Mouse (Mus musculus) G1E (cell line): ENCODE measurements at regions not wholly inside any gene's neighbourhood (a gene's known extent, or its start where the extent isn't known, plus 50 kb on each side); places are given as distances from the start of the nearest gene placed in this dataset.

Experiments
- ATAC-seq: 2 replicates; pipeline ENCODE4 v1.8.0; 2016; ENCODE audit warnings: mild to moderate bottlenecking; ENCODE audit not compliant: insufficient number of reproducible peaks, poor library complexity, low FRiP score, severe bottlenecking; ENCODE audit errors: extremely low read depth
- DNase-seq: peaks from one replicate; pipeline ENCODE4 v3.0.0; 2012; ENCODE audit warnings: low spot score
- H3K27me3 ChIP-seq: 2 replicates; pipeline ENCODE4 v1.6.1; 2012; ENCODE audit warnings: mild to moderate bottlenecking, low read length, inconsistent platforms; ENCODE audit not compliant: insufficient read depth
- H3K36me3 ChIP-seq: replicated peaks from 2 replicates; pipeline ENCODE3; 2012; ENCODE audit warnings: mild to moderate bottlenecking, inconsistent platforms
- H3K4me1 ChIP-seq: 2 replicates; pipeline ENCODE4 v1.6.1; 2012; ENCODE audit warnings: low read depth, low read length, inconsistent platforms, mixed read lengths; ENCODE audit not compliant: insufficient read depth
- H3K4me3 ChIP-seq: 2 replicates; pipeline ENCODE4 v1.5.1; 2012; ENCODE audit warnings: low read depth, mild to moderate bottlenecking, inconsistent platforms, low read length, moderate library complexity, mixed read lengths
- H3K9me3 ChIP-seq: replicated peaks from 2 replicates; pipeline ENCODE4 v1.6.1; 2012; ENCODE audit warnings: inconsistent platforms
- CTCF ChIP-seq: IDR thresholded peaks from 2 replicates; pipeline ENCODE4 v1.5.1; 2012; ENCODE audit warnings: low read depth, low read length, inconsistent platforms, mixed read lengths
- GATA1 ChIP-seq: IDR thresholded peaks from 2 replicates; pipeline ENCODE4 v1.6.1; 2012; ENCODE audit warnings: borderline replicate concordance, low read length, inconsistent platforms, mixed read lengths
- GATA2 ChIP-seq: IDR thresholded peaks from 2 replicates; pipeline ENCODE4 v1.6.1; 2012; ENCODE audit warnings: low read depth, low read length, inconsistent platforms, borderline replicate concordance
- POLR2AphosphoS5 ChIP-seq: IDR thresholded peaks from 2 replicates; pipeline ENCODE4 v1.6.1; 2012; ENCODE audit warnings: low read depth, low read length, inconsistent platforms; ENCODE audit not compliant: insufficient replicate concordance
- TAL1 ChIP-seq: conservative IDR thresholded peaks from 2 replicates; pipeline ENCODE4 v1.6.1; 2012; ENCODE audit warnings: low read depth, low read length, inconsistent platforms, mixed read lengths

GRCm38 (mm10) chr5:51679884-51680283, 112.4 kb upstream of the Ppargc1a start:
- no peaks in the 10 kb centered on the region for H3K4me1 ChIP-seq
- no peak overlapping the region for H3K4me3 ChIP-seq
- no peaks in the 10 kb centered on the region for H3K36me3 ChIP-seq
- DNase-seq (no peak), ATAC-seq (no peak)
- H3K27me3 ChIP-seq: no peaks in the 10 kb centered on the region
- TF ChIP-seq CTCF (no peak), TAL1 (no peak), GATA2 (no peak), POLR2AphosphoS5 (no peak), GATA1 (no peak)
- H3K9me3 ChIP-seq: peaks cover 8% of the 10 kb centered on the region; the same call in 1 of the 2 replicates

GRCm38 (mm10) chr5:51671190-51671589, 103.7 kb upstream of the Ppargc1a start:
- DNase-seq (no peak), ATAC-seq (no peak)
- no peak overlapping the region for H3K4me3 ChIP-seq

GRCm38 (mm10) chr5:51665241-51665640, 97.7 kb upstream of the Ppargc1a start:
- Histone ChIP-seq H3K27me3 (no peaks in the 10 kb centered on the region), H3K4me1 (no peaks in the 10 kb centered on the region), H3K4me3 (no peak overlapping the region), H3K36me3 (no peaks in the 10 kb centered on the region), H3K9me3 (peaks cover 17% of the 10 kb centered on the region)
- no peak for TF ChIP-seq GATA1
- TF ChIP-seq GATA2: no peak
- TF ChIP-seq CTCF: no peak
- TF ChIP-seq TAL1: no peak
- TF ChIP-seq POLR2AphosphoS5: no peak
- DNase-seq: no peak
- ATAC-seq: no peak

More at GRCm38 (mm10) chr5:51671190-51671589, 103.7 kb upstream of the Ppargc1a start:
- no peaks in the 10 kb centered on the region for H3K27me3 ChIP-seq
- no peak for TF ChIP-seq CTCF
- TF ChIP-seq POLR2AphosphoS5: no peak
- TF ChIP-seq GATA2: no peak
- TF ChIP-seq GATA1: no peak
- no peak for TF ChIP-seq TAL1
- peaks cover 25% of the 10 kb centered on the region for H3K9me3 ChIP-seq
- no peaks in the 10 kb centered on the region for H3K36me3 ChIP-seq
- H3K4me1 ChIP-seq: no peaks in the 10 kb centered on the region

- no peak for ATAC-seq
Observed at GRCm38 (mm10) chr5:51658232-51658896, 90.8 kb upstream of the Ppargc1a start.

GRCm38 (mm10) chr5:51653507-51653906, 86.0 kb upstream of the Ppargc1a start:
- Histone ChIP-seq H3K4me3 (no peak overlapping the region), H3K27me3 (no peaks in the 10 kb centered on the region), H3K36me3 (no peaks in the 10 kb centered on the region), H3K9me3 (no peaks in the 10 kb centered on the region), H3K4me1 (no peaks in the 10 kb centered on the region)
- TF ChIP-seq CTCF (no peak), POLR2AphosphoS5 (no peak), GATA2 (no peak), TAL1 (no peak)
- DNase-seq (no peak), ATAC-seq (no peak)

More at GRCm38 (mm10) chr5:51658232-51658896, 90.8 kb upstream of the Ppargc1a start:
- Histone ChIP-seq H3K9me3 (0 out of 2 replicates have a peak, but pooled peaks cover 4% of the 10 kb centered on the region), H3K4me3 (no peak overlapping the region), H3K27me3 (no peaks in the 10 kb centered on the region), H3K4me1 (no peaks in the 10 kb centered on the region), H3K36me3 (no peaks in the 10 kb centered on the region)
- DNase-seq: no peak
- TF ChIP-seq CTCF (no peak), GATA1 (no peak), GATA2 (no peak), TAL1 (no peak), POLR2AphosphoS5 (no peak)

- TF ChIP-seq GATA2 (no peak), POLR2AphosphoS5 (no peak), CTCF (no peak), GATA1 (no peak), TAL1 (no peak)
- Histone ChIP-seq H3K4me1 (no peaks in the 10 kb centered on the region), H3K9me3 (peaks cover 14% of the 10 kb centered on the region), H3K27me3 (no peaks in the 10 kb centered on the region), H3K4me3 (no peak overlapping the region), H3K36me3 (no peaks in the 10 kb centered on the region)
- ATAC-seq (no peak), DNase-seq (no peak)
Observed at GRCm38 (mm10) chr5:51624400-51624799, 56.9 kb upstream of the Ppargc1a start.
